In genomic region chr2:51890139-51890538, GRCm38 (mm10) we compare ENCODE assay signal across 7 mouse cellular contexts. TPM values are rescaled to one million over a fixed set of nuclear protein-coding genes. Genes with fewer than 3 reads are reported as not detected.
DNase-seq lines count a peak whose midpoint lies in the region.

No protein-coding gene starts in this region.

- DNase-seq in cerebellum, adult 18-20 months = peak; percentile 4 to 21
- DNase-seq in cerebellum, postnatal 36 days = peak; percentile 8 to 14
- peak; percentile 17 for DNase-seq in heart, postnatal 4 days
- peak; percentile 11 for DNase-seq in kidney, postnatal 10 days
- peak; percentile 27 to 32 for DNase-seq in lung, postnatal 4 days
- peak; percentile 39 to 74 for DNase-seq in spleen, postnatal 4 days (ENCODE audit: low spot score in 2 of 2)
- peak; percentile 16 for DNase-seq in thymus, postnatal 4 days

RNA-seq across cellular contexts. Expression of gene Rbm43, which starts 44.8 kb away (rescaled TPM):
- 1 to 10 TPM; 8.6 to 9.2 TPM for total RNA-seq in heart, postnatal 4 days (2021)

Comparison
In these comparisons a context has a peak if more than half of its experiments do, and no peak if none do; other contexts are left out.
1. Peak in every context shown above with its lines: DNase-seq.